Mouse (Mus musculus): Measurements from ENCODE around the gene Nup85.

DNA sequence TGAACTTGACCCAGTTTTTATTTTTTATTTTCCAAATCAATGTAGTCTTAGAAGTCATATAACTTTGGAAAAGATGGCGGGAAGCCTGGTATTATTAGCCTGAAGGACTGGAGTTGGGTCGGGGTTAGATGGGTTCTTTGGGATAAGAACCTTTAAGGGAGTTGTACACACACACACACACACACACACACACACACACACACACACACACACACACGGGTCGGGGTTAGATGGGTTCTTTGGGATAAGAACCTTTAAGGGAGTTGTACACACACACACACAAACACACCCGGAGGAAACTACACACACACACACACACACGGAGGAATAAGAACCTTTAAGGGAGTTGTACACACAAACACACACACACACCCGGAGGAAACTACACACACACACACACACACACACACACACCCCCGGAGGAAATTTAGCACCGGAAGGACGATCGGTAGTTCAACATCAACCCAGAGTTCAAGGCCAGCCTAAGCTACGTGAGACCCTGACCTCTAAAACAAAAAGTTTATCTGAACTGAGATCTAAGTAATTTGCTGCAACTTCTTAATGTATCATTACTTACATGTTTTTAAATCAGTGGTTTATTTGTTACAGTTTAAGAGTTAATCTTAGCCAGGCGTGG is 64.3 kb downstream of the Nup85 start:
- TF ChIP-seq CTCF (IDR thresholded peaks at IDR 0.05; ENCODE audit: low read depth, low read length) (no peak), POLR2A (IDR thresholded peaks at IDR 0.05; ENCODE audit: insufficient read depth, low read length) (no peak), EP300 (IDR thresholded peaks at IDR 0.05; ENCODE audit: insufficient read depth, low read depth, low read length) (no peak)
